Mouse (Mus musculus) heart, adult 2 months (tissue): ENCODE measurements around the gene Has3.

Experiments used
- CTCF ChIP-seq: fragments of 200-600 bp; IDR thresholded peaks from 2 replicates; pipeline ENCODE4 v1.8.1; 2022; ENCODE audit warnings: antibody characterized with exemption, mild to moderate bottlenecking, moderate library complexity
- EP300 ChIP-seq: fragments of 200-500 bp; IDR thresholded peaks from 2 replicates; pipeline ENCODE4 v1.6.1; 2011; ENCODE audit warnings: low read depth, low read length, control low read depth; ENCODE audit not compliant: insufficient read depth
- POLR2A ChIP-seq: fragments of 200-500 bp; IDR thresholded peaks from 2 replicates; pipeline ENCODE4 v1.6.1; 2011; ENCODE audit warnings: mild to moderate bottlenecking, low read depth, low read length, control low read depth; ENCODE audit not compliant: insufficient read depth

- no peak for TF ChIP-seq CTCF
- TF ChIP-seq POLR2A: no peak
- TF ChIP-seq EP300: no peak
These were observed 36.6 kb downstream of the Has3 start for GRCm38 (mm10) chr8:106906635-106907034.
